Mouse (Mus musculus): ENCODE results near the gene Gm17783. TPM values are rescaled to one million over a fixed set of nuclear protein-coding genes. Genes with fewer than 3 reads are reported as not detected.
"Not testable (repeated sequence)": the region's sequence is repeated elsewhere in the genome, so short reads cannot be mapped to it uniquely, and the experiment has no call there.

Gene Gm17783
- polyA plus RNA-seq, 1 experiment from 2014 or later: not detected

GRCm38 (mm10) chr16:45476991-45477390 lies 54.9 kb downstream of the Gm17783 start:
- no peak overlapping the region for H3K4me3 ChIP-seq
- H3K4me2 ChIP-seq (replicated peaks): no peak overlapping the region
- no peaks in the 10 kb centered on the region for H3K27me3 ChIP-seq
- H3K4me1 ChIP-seq: no peaks in the 10 kb centered on the region
- no peak overlapping the region for H3K9ac ChIP-seq (replicated peaks)
- no peak overlapping the region for H3K27ac ChIP-seq (replicated peaks)
- H3K36me3 ChIP-seq: no peaks in the 10 kb centered on the region
- ATAC-seq (replicated peaks): peak; percentile 72; the same call in 1 of the 2 replicates
- H3K9me3 ChIP-seq: no peaks in the 10 kb centered on the region

DNA sequence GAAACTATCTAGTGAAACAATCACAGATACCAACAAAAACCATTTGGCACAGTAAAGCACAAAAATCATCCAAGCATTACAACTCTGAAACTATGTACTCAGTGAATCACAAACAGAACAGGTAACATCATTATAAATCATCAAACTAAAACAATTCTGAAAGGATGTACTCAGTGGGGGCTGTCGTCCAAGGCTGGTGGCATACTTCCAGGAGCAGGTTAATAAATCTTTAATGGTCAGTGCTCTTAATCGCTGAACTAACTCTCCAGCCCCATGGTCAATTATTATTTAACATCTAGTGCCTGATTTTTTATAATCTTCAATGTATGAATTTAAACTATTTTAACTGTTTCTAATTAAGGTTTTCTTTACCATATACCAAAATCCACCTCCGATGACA lies 60.0 kb downstream of the Gm17783 start:
- H3K9ac ChIP-seq (replicated peaks); H3K27me3 ChIP-seq; ATAC-seq (replicated peaks); H3K27ac ChIP-seq (replicated peaks); H3K4me3 ChIP-seq; H3K36me3 ChIP-seq; H3K4me1 ChIP-seq; H3K4me2 ChIP-seq (replicated peaks); H3K9me3 ChIP-seq: not testable (repeated sequence)
- 73% methylated on average over 3 of the region's 3 CpGs for WGBS

Other genes starting within 250 kb of the Gm17783 start
- gene Cd200, start 123.0 kb downstream of the Gm17783 start, polyA plus RNA-seq (2015; fragmentation: Nextera tagmentation; extraction: Ambion mirVana): 198 and 214 TPM in 2 replicates
- gene Gm609, start 39.1 kb downstream of the Gm17783 start, polyA plus RNA-seq (2015; fragmentation: Nextera tagmentation; extraction: Ambion mirVana): not detected in 2 replicates
- not detected in 2 replicates for gene Slc9c1, start 3.3 kb upstream of the Gm17783 start, polyA plus RNA-seq (2015; fragmentation: Nextera tagmentation; extraction: Ambion mirVana)
- gene Gcsam, start 78.3 kb upstream of the Gm17783 start, polyA plus RNA-seq (2015; fragmentation: Nextera tagmentation; extraction: Ambion mirVana): 0.13 TPM in 1 of 2 replicates, not detected in the other
- gene BC016579, start 122.0 kb upstream of the Gm17783 start, polyA plus RNA-seq (2015; fragmentation: Nextera tagmentation; extraction: Ambion mirVana): 0.08 TPM in 1 of 2 replicates, not detected in the other
- 0.39 and 0.65 TPM in 2 replicates for gene Tmprss7, start 161.6 kb upstream of the Gm17783 start, polyA plus RNA-seq (2015; fragmentation: Nextera tagmentation; extraction: Ambion mirVana)
- gene Tagln3, start 192.6 kb upstream of the Gm17783 start, polyA plus RNA-seq (2015; fragmentation: Nextera tagmentation; extraction: Ambion mirVana): 490 and 501 TPM in 2 replicates
- gene Abhd10, start 210.9 kb upstream of the Gm17783 start, polyA plus RNA-seq (2015; fragmentation: Nextera tagmentation; extraction: Ambion mirVana): 39.8 and 43.3 TPM in 2 replicates

All from forebrain, embryonic 15.5 days (tissue).